Mouse (Mus musculus) erythroblast, embryonic 14.5 days (primary cell): Measurements from ENCODE around the gene Sox13.

Experiments
- GATA1 ChIP-seq: IDR thresholded peaks from 2 replicates; pipeline ENCODE4 v1.6.1; 2012; ENCODE audit warnings: low read length, inconsistent platforms, mixed read lengths
- TAL1 ChIP-seq: IDR thresholded peaks from 3 replicates; pipeline ENCODE4 v1.6.1; 2012; ENCODE audit warnings: low read length, inconsistent platforms, mixed read lengths

GRCm38 (mm10) chr1:133382552-133383155, 41.5 kb downstream of the Sox13 start:
- TF ChIP-seq GATA1 (no peak), TAL1 (no peak)
